ENCODE assay signal across 7 mouse cellular contexts in the genomic region with DNA sequence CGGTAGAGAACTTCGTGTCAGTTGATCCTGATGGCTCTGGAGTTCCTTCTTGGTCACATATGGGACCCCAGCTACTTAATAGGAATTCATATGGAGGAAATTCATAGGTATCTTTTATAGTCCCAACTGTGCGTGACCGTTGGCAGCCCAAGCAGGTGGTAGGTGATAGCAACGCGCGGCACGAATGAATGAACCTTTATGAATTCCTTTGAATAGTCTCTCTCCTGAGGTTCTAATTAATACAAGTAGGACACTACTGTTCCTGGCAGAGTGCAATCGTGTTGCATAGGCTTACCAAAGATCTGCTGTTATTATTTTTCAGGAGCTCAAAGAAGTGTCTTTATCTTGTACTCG. TPM values are rescaled to one million over a fixed set of nuclear protein-coding genes. Genes with fewer than 3 reads are reported as not detected.
DNase-seq lines count a peak whose midpoint lies in the region; ATAC-seq lines count a peak whose summit lies in the region.

No protein-coding gene starts in this region.

- DNase-seq in lung, postnatal 14 days: no peak
- DNase-seq in skeletal muscle tissue, adult 2 months (ENCODE audit: low read depth, low spot score): peak; percentile 2
- DNase-seq in urinary bladder, adult 2 months (ENCODE audit: low spot score): no peak
- no peak for DNase-seq in kidney, adult 11 months

- H3K4me3 ChIP-seq in lung, embryonic 16.5 days (ENCODE audit: low read length): peak overlapping the region; percentile 79
- peak overlapping the region; percentile 69 for H3K4me3 ChIP-seq in limb, embryonic 13.5 days

- H3K9ac ChIP-seq in lung, embryonic 16.5 days (ENCODE audit: low read length): peak overlapping the region; percentile 82
- H3K9ac ChIP-seq in limb, embryonic 13.5 days: peak overlapping the region; percentile 80

- H3K27me3 ChIP-seq in lung, embryonic 16.5 days (ENCODE audit: control insufficient read depth, insufficient read depth, low read depth, low read length): no peaks in the 10 kb centered on the region
- H3K27me3 ChIP-seq in limb, embryonic 13.5 days: no peaks in the 10 kb centered on the region

- peaks cover 7% of the 10 kb centered on the region; the same call in 1 of the 2 replicates for H3K4me1 ChIP-seq in lung, embryonic 16.5 days (replicated peaks; ENCODE audit: control insufficient read depth, insufficient read depth, low read length)
- H3K4me1 ChIP-seq in limb, embryonic 13.5 days: peaks cover 10% of the 10 kb centered on the region

- H3K27ac ChIP-seq in lung, embryonic 16.5 days (ENCODE audit: low read length): no peak overlapping the region
- H3K27ac ChIP-seq in limb, embryonic 13.5 days: no peak overlapping the region

- no peak for ATAC-seq in lung, embryonic 16.5 days (ENCODE audit: low read depth)
- ATAC-seq in erythroblast, adult 5-6 weeks (replicated peaks; ENCODE audit: low FRiP score, poor library complexity, severe bottlenecking): peak; percentile 55
- ATAC-seq in limb, embryonic 13.5 days (ENCODE audit: low FRiP score, low read depth): no peak

- no peaks in the 10 kb centered on the region for H3K9me3 ChIP-seq in lung, embryonic 16.5 days (ENCODE audit: control insufficient read depth, low read length)
- no peaks in the 10 kb centered on the region for H3K9me3 ChIP-seq in limb, embryonic 13.5 days

- H3K36me3 ChIP-seq in lung, embryonic 16.5 days (ENCODE audit: control insufficient read depth, insufficient read depth, low read length): peaks cover 3% of the 10 kb centered on the region
- H3K36me3 ChIP-seq in limb, embryonic 13.5 days: peaks cover 17% of the 10 kb centered on the region

- 19% methylated on average over 10 of the region's 10 CpGs for WGBS in lung, embryonic 16.5 days
- 21% methylated on average over 10 of the region's 10 CpGs for WGBS in limb, embryonic 13.5 days

- H3K4me2 ChIP-seq in lung, embryonic 16.5 days (ENCODE audit: low read depth, low read length): peak overlapping the region; percentile 90
- peak overlapping the region; percentile 79 for H3K4me2 ChIP-seq in limb, embryonic 13.5 days (replicated peaks)

RNA-seq across cellular contexts. Expression of a gene that starts 0.6 kb away (rescaled TPM):
- 30.9 and 33.7 TPM in 2 replicates for polyA plus RNA-seq in lung, embryonic 16.5 days (2015; fragmentation: Nextera tagmentation; extraction: Ambion mirVana)
- 11.7 and 15.5 TPM in 2 replicates for total RNA-seq in erythroblast, adult 5-6 weeks (2015; ENCODE audit: low replicate concordance)
- total RNA-seq in erythroblast, adult 5-6 weeks (2017; ENCODE audit: low replicate concordance): 6.6 and 14.0 TPM in 2 replicates
- 38.1 and 42.7 TPM in 2 replicates for polyA plus RNA-seq in limb, embryonic 13.5 days (2015; fragmentation: Nextera tagmentation; extraction: Ambion mirVana)
- 31.2 and 34.0 TPM in 2 replicates for polyA plus RNA-seq in urinary bladder, adult 2 months (2012; rRNA removed)

RNA-seq across cellular contexts. Expression of a gene that starts 21.6 kb away (rescaled TPM):
- 125 TPM in 2 replicates for polyA plus RNA-seq in lung, embryonic 16.5 days (2015; fragmentation: Nextera tagmentation; extraction: Ambion mirVana)
- total RNA-seq in erythroblast, adult 5-6 weeks (2015; ENCODE audit: low replicate concordance): 63.8 and 94.0 TPM in 2 replicates
- total RNA-seq in erythroblast, adult 5-6 weeks (2017; ENCODE audit: low replicate concordance): 68.9 and 152 TPM in 2 replicates
- polyA plus RNA-seq in limb, embryonic 13.5 days (2015; fragmentation: Nextera tagmentation; extraction: Ambion mirVana): 160 and 162 TPM in 2 replicates
- 83.2 and 102 TPM in 2 replicates for polyA plus RNA-seq in urinary bladder, adult 2 months (2012; rRNA removed)

RNA-seq across cellular contexts. Expression of a gene that starts 49.3 kb away (rescaled TPM):
- 6.0 and 7.3 TPM in 2 replicates for polyA plus RNA-seq in lung, embryonic 16.5 days (2015; fragmentation: Nextera tagmentation; extraction: Ambion mirVana)
- total RNA-seq in erythroblast, adult 5-6 weeks (2015; ENCODE audit: low replicate concordance): 7.3 and 11.9 TPM in 2 replicates
- total RNA-seq in erythroblast, adult 5-6 weeks (2017; ENCODE audit: low replicate concordance): 3.5 and 13.2 TPM in 2 replicates
- polyA plus RNA-seq in limb, embryonic 13.5 days (2015; fragmentation: Nextera tagmentation; extraction: Ambion mirVana): 13.6 and 14.6 TPM in 2 replicates
- 6.4 and 9.0 TPM in 2 replicates for polyA plus RNA-seq in urinary bladder, adult 2 months (2012; rRNA removed)

RNA-seq across cellular contexts. Expression of a gene that starts 56.2 kb away (rescaled TPM):
- 1.1 TPM in 2 replicates for polyA plus RNA-seq in lung, embryonic 16.5 days (2015; fragmentation: Nextera tagmentation; extraction: Ambion mirVana)
- 0.58 and 1.7 TPM in 2 replicates for total RNA-seq in erythroblast, adult 5-6 weeks (2015; ENCODE audit: low replicate concordance)
- 1.6 and 2.9 TPM in 2 replicates for total RNA-seq in erythroblast, adult 5-6 weeks (2017; ENCODE audit: low replicate concordance)
- 1.2 and 1.6 TPM in 2 replicates for polyA plus RNA-seq in limb, embryonic 13.5 days (2015; fragmentation: Nextera tagmentation; extraction: Ambion mirVana)
- 0.63 and 0.67 TPM in 2 replicates for polyA plus RNA-seq in urinary bladder, adult 2 months (2012; rRNA removed)
